Mouse (Mus musculus): ENCODE measurements around the gene Fblim1. TPM values are rescaled to one million over a fixed set of nuclear protein-coding genes. Genes with fewer than 3 reads are reported as not detected.
"Not testable (repeated sequence)": the region's sequence is repeated elsewhere in the genome, so short reads cannot be mapped to it uniquely, and the experiment has no call there.

Gene Fblim1
- total RNA-seq, 2 experiments from 2014 or later: not detected

- ATAC-seq (ENCODE audit: poor library complexity, severe bottlenecking): no peak
Observed at GRCm38 (mm10) chr4:141570821-141571220, 35.1 kb downstream of the Fblim1 start.

GRCm38 (mm10) chr4:141570004-141570403 lies 35.9 kb downstream of the Fblim1 start:
- no peak for ATAC-seq (ENCODE audit: poor library complexity, severe bottlenecking)

- ATAC-seq (ENCODE audit: poor library complexity, severe bottlenecking): peak; percentile 28
Observed at GRCm38 (mm10) chr4:141568966-141569365, 36.9 kb downstream of the Fblim1 start.

- not testable (repeated sequence) for ATAC-seq (ENCODE audit: poor library complexity, severe bottlenecking)
Observed at GRCm38 (mm10) chr4:141567174-141567573, 38.7 kb downstream of the Fblim1 start.

- ATAC-seq (ENCODE audit: poor library complexity, severe bottlenecking): no peak
Observed at GRCm38 (mm10) chr4:141566187-141566586, 39.7 kb downstream of the Fblim1 start.

- ATAC-seq (ENCODE audit: poor library complexity, severe bottlenecking): no peak
Observed at GRCm38 (mm10) chr4:141565325-141565724, 40.6 kb downstream of the Fblim1 start.

GRCm38 (mm10) chr4:141564660-141565059 lies 41.2 kb downstream of the Fblim1 start:
- no peak for ATAC-seq (ENCODE audit: poor library complexity, severe bottlenecking)

DNA sequence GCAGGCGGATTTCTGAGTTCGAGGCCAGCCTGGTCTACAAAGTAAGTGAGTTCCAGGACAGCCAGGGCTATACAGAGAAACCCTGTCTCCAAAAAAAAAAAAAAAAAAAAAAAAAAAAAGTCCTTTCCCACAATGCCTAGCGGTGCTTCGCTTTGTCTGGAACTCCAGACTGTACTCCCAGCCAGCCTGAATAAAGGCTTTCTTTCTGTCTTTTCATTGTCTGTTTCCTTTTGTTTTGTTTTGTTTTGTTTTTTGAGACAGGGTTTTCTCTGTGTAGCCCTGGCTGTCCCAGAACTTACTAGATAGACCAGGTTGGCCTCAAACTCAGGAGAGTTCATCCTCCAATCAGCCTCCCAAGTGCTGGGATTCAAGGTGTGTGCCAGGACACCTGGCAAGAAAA lies 41.7 kb downstream of the Fblim1 start:
- no peak for ATAC-seq (ENCODE audit: poor library complexity, severe bottlenecking)

DNA sequence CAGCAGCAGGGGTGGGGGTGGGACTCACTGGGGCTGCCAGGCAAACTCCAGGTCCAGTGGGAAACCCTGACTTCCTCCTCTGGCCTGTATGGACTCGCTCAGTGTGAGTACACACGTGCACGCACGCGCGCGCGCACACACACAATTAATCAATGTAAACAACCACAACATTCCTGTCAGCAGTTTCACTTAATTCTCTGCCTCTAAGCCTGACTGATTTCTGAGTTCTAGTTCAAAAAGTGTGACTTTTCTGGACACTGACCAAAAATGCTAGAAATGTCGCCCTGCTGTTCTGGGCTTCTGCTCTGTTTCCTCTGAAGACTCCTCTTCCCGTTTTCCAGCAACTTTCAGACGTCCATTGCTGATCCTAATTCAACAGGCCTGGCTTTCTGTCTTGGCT lies 43.6 kb downstream of the Fblim1 start:
- no peak for ATAC-seq (ENCODE audit: poor library complexity, severe bottlenecking)

DNA sequence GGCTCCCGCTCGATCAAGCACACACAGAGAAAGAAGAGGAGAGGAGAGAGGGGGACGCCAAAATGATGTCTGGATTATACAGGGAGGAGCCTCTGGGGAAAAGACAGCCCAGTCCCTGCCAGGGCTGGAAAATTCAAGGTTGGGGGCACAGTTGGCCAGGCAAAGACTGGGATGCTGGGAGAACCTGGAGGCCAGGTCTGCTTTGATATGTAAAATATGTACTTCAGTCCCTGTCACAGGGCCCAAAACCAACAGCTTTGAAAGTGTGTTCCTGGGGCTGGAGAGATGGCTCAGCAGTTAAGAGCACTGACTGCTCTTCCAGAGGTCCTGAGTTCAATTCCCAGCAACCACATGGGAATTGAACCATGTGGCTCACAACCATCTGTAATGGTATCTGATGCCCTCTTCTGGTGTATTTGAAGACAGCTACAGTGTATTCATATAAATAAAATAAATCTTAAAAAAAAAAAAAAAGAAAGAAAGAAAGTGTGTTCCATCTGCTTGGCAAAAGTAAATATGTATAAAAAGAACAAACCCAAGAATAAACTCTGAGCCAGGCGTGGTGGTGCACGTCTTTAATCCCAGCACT lies 44.5 kb downstream of the Fblim1 start:
- ATAC-seq (ENCODE audit: poor library complexity, severe bottlenecking): not testable (repeated sequence)

DNA sequence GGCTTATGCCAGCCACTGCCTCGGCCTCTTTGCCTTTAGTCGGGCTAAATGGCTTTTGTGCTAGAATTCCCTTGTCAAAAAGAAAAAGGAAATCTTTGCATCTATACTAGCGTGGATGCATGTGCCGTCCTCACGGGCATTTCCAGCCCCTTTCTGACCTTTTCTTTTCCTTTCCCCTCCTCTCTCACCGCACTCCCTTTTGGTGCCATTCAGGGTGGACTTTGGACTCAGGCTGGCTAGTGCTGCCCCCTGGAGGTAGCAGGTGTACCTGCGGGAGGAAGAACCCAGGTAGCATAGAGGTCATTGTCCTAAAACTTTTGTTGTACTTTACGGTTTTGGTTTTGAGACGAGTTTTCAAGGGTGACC lies 46.0 kb downstream of the Fblim1 start:
- ATAC-seq (ENCODE audit: poor library complexity, severe bottlenecking): peak; percentile 72

- ATAC-seq (ENCODE audit: poor library complexity, severe bottlenecking): peak; percentile 79
Observed at GRCm38 (mm10) chr4:141559131-141559897, 46.6 kb downstream of the Fblim1 start.

GRCm38 (mm10) chr4:141558658-141559057 lies 47.2 kb downstream of the Fblim1 start:
- peak; percentile 63 for ATAC-seq (ENCODE audit: poor library complexity, severe bottlenecking)

DNA sequence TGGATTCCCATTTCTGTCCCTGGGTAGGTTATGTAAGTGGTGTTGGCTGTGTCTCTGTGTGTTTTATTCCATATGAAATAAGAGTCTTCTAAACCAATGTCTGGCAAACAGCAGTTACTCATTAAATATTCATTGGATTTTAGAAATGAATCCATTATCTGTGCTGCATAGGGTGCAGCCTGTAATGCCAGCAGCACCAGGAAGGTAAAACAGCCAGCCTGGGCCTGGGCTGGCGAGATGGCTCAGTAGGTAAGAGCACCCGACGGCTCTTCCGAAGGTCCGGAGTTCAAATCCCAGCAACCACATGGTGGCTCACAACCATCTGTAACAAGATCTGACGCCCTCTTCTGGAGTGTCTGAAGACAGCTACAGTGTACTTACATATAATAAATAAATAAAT lies 49.7 kb downstream of the Fblim1 start:
- ATAC-seq (ENCODE audit: poor library complexity, severe bottlenecking): not testable (repeated sequence)

- ATAC-seq (ENCODE audit: poor library complexity, severe bottlenecking): not testable (repeated sequence)
Observed at GRCm38 (mm10) chr4:141554255-141554865, 51.5 kb downstream of the Fblim1 start.

DNA sequence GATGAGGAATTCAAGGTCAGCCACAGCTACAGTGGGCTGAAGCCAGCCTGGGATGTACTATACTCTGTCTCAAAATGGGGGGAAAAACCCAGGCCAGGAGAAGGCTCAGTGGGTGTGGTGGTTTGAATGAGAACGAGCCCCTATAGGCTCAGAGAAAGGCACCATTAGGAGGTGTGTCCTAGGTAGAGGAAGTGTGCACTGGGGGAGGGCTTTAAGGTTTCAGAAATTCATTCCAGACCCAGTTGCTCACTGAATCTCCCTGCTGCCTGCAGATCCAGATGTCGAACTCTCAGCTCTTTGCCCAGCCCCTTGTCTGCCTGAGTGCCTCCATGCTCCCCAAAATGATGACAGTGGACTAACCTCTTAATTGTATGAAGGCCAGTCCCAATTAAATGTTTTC lies 53.4 kb downstream of the Fblim1 start:
- ATAC-seq (ENCODE audit: poor library complexity, severe bottlenecking): peak; percentile 98

GRCm38 (mm10) chr4:141547299-141547698 lies 58.6 kb downstream of the Fblim1 start:
- ATAC-seq (ENCODE audit: poor library complexity, severe bottlenecking): no peak; the same call in 1 of the 2 replicates

GRCm38 (mm10) chr4:141546334-141547200 lies 59.3 kb downstream of the Fblim1 start:
- ATAC-seq (ENCODE audit: poor library complexity, severe bottlenecking): peak; percentile 73

GRCm38 (mm10) chr4:141545743-141546333 lies 60.1 kb downstream of the Fblim1 start:
- peak; percentile 88 for ATAC-seq (ENCODE audit: poor library complexity, severe bottlenecking)

DNA sequence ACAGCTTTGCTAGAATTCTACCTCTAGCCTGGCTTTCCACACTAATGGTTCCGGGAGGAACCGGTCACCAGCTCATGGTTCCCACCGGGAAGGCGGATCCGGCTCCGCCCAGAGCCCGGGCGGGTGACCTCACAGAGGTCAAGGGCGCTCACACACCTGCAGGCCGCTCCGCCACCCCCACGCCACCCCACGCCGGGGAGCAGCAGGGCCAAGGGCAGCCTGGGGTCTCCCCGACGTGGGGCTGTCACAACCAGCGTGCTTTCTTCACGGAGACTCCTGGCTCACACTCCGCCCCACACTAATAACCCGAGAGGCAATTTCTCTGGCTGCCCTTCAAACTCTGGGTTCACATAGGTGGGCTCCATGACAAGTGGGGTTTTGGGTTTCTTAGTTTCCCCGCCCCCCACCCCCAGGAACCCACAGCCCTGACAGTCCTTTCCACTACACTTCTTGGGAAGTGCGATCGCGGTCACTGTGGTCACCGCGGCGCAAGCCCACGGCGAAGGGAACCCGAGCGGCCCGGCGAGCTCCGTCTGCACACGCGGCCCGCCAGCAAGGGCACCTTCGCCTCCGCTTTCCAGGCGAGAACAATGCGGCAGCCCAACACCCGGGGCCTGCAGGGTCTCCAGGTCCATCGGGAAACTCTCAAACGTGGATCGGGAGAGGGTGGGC lies 60.7 kb downstream of the Fblim1 start:
- ATAC-seq (ENCODE audit: poor library complexity, severe bottlenecking): peak; percentile 32
